Mouse (Mus musculus): ENCODE results near the gene H2al1i. TPM values are rescaled to one million over a fixed set of nuclear protein-coding genes. Genes with fewer than 3 reads are reported as not detected.
"Not testable (repeated sequence)": the region's sequence is repeated elsewhere in the genome, so short reads cannot be mapped to it uniquely, and the experiment has no call there.

H2al1i gene
- not detected in 2 replicates for polyA plus RNA-seq (2012; rRNA removed)

GRCm38 (mm10) chrX:11324359-11324758 is at the start of gene H2al1i:
H2al1i (plus strand) TSS chrX:11324659.
- not testable (repeated sequence) for H3K4me1 ChIP-seq (ENCODE audit: control insufficient read depth, insufficient read depth, insufficient read length, low read length); H3K27ac ChIP-seq (ENCODE audit: insufficient read depth, low read depth, low read length); H3K36me3 ChIP-seq (ENCODE audit: control insufficient read depth, insufficient read depth, low read length); H3K27me3 ChIP-seq (ENCODE audit: control insufficient read depth, insufficient read depth, low read length); H3K4me3 ChIP-seq (ENCODE audit: low read depth, low read length)
- WGBS = no CpG with 5 or more reads among the region's 5 CpGs

- no peak for TF ChIP-seq POLR2A (IDR thresholded peaks at IDR 0.05; ENCODE audit: low read depth, low read length)
- no peak for TF ChIP-seq CTCF (IDR thresholded peaks at IDR 0.05; ENCODE audit: extremely low read depth, insufficient read length, insufficient replicate concordance, low read depth, low read length)
- Histone ChIP-seq H3K4me3 (ENCODE audit: low read depth, low read length) (no peak overlapping the region), H3K36me3 (ENCODE audit: control insufficient read depth, insufficient read depth, low read length) (no peaks in the 10 kb centered on the region), H3K4me1 (ENCODE audit: control insufficient read depth, insufficient read depth, insufficient read length, low read length) (no peaks in the 10 kb centered on the region; the same call in 1 of the 2 replicates), H3K27me3 (ENCODE audit: control insufficient read depth, insufficient read depth, low read length) (no peaks in the 10 kb centered on the region), H3K27ac (ENCODE audit: insufficient read depth, low read depth, low read length) (no peak overlapping the region)
- 33% methylated on average over 6 of the region's 6 CpGs for WGBS
These were observed 47.4 kb upstream of the H2al1i start for GRCm38 (mm10) chrX:11277083-11277482.

- TF ChIP-seq CTCF (IDR thresholded peaks at IDR 0.05; ENCODE audit: extremely low read depth, insufficient read length, insufficient replicate concordance, low read depth, low read length) (no peak), POLR2A (IDR thresholded peaks at IDR 0.05; ENCODE audit: low read depth, low read length) (no peak)
- Histone ChIP-seq H3K4me1 (ENCODE audit: control insufficient read depth, insufficient read depth, insufficient read length, low read length) (no peaks in the 10 kb centered on the region; the same call in 1 of the 2 replicates), H3K36me3 (ENCODE audit: control insufficient read depth, insufficient read depth, low read length) (no peaks in the 10 kb centered on the region), H3K27ac (ENCODE audit: insufficient read depth, low read depth, low read length) (no peak overlapping the region), H3K27me3 (ENCODE audit: control insufficient read depth, insufficient read depth, low read length) (no peaks in the 10 kb centered on the region), H3K4me3 (ENCODE audit: low read depth, low read length) (no peak overlapping the region)
- WGBS = 68% methylated on average over 2 of the region's 2 CpGs
These were observed 43.7 kb upstream of the H2al1i start for GRCm38 (mm10) chrX:11280741-11281140.

- H3K4me3 ChIP-seq (ENCODE audit: low read depth, low read length) = no peak overlapping the region
- H3K36me3 ChIP-seq (ENCODE audit: control insufficient read depth, insufficient read depth, low read length) = no peaks in the 10 kb centered on the region
- no peak overlapping the region for H3K27ac ChIP-seq (ENCODE audit: insufficient read depth, low read depth, low read length)
- no peaks in the 10 kb centered on the region for H3K4me1 ChIP-seq (ENCODE audit: control insufficient read depth, insufficient read depth, insufficient read length, low read length)
- TF ChIP-seq POLR2A (IDR thresholded peaks at IDR 0.05; ENCODE audit: low read depth, low read length) (no peak), CTCF (IDR thresholded peaks at IDR 0.05; ENCODE audit: extremely low read depth, insufficient read length, insufficient replicate concordance, low read depth, low read length) (no peak)
- 32% methylated on average over 14 of the region's 14 CpGs for WGBS
- no peaks in the 10 kb centered on the region for H3K27me3 ChIP-seq (ENCODE audit: control insufficient read depth, insufficient read depth, low read length)
These were observed 36.1 kb upstream of the H2al1i start for GRCm38 (mm10) chrX:11288306-11288882.

GRCm38 (mm10) chrX:11289244-11289643 is 35.2 kb upstream of the H2al1i start:
- 78% methylated on average over 4 of the region's 4 CpGs for WGBS
- Histone ChIP-seq H3K4me1 (ENCODE audit: control insufficient read depth, insufficient read depth, insufficient read length, low read length) (no peaks in the 10 kb centered on the region), H3K27ac (ENCODE audit: insufficient read depth, low read depth, low read length) (no peak overlapping the region)

GRCm38 (mm10) chrX:11298957-11299356 is 25.5 kb upstream of the H2al1i start, which contains the start of gene H2al1a:
H2al1a (plus strand) TSS chrX:11299257.
- not testable (repeated sequence) for H3K27me3 ChIP-seq (ENCODE audit: control insufficient read depth, insufficient read depth, low read length); H3K36me3 ChIP-seq (ENCODE audit: control insufficient read depth, insufficient read depth, low read length); H3K4me1 ChIP-seq (ENCODE audit: control insufficient read depth, insufficient read depth, insufficient read length, low read length); H3K27ac ChIP-seq (ENCODE audit: insufficient read depth, low read depth, low read length); H3K4me3 ChIP-seq (ENCODE audit: low read depth, low read length)
- no CpG with 5 or more reads among the region's 3 CpGs for WGBS

More at GRCm38 (mm10) chrX:11289244-11289643, 35.2 kb upstream of the H2al1i start:
- H3K36me3 ChIP-seq (ENCODE audit: control insufficient read depth, insufficient read depth, low read length) = no peaks in the 10 kb centered on the region
- no peak for TF ChIP-seq POLR2A (IDR thresholded peaks at IDR 0.05; ENCODE audit: low read depth, low read length)
- TF ChIP-seq CTCF (IDR thresholded peaks at IDR 0.05; ENCODE audit: extremely low read depth, insufficient read length, insufficient replicate concordance, low read depth, low read length) = no peak
- no peak overlapping the region for H3K4me3 ChIP-seq (ENCODE audit: low read depth, low read length)
- no peaks in the 10 kb centered on the region for H3K27me3 ChIP-seq (ENCODE audit: control insufficient read depth, insufficient read depth, low read length)

GRCm38 (mm10) chrX:11302132-11302531 is 22.3 kb upstream of the H2al1i start, which contains the start of gene H2al1b:
H2al1b (plus strand) TSS chrX:11302432.
- WGBS = 86% methylated on average over 1 of the region's 3 CpGs
- H3K27me3 ChIP-seq (ENCODE audit: control insufficient read depth, insufficient read depth, low read length); H3K36me3 ChIP-seq (ENCODE audit: control insufficient read depth, insufficient read depth, low read length); H3K4me1 ChIP-seq (ENCODE audit: control insufficient read depth, insufficient read depth, insufficient read length, low read length); H3K4me3 ChIP-seq (ENCODE audit: low read depth, low read length); H3K27ac ChIP-seq (ENCODE audit: insufficient read depth, low read depth, low read length): not testable (repeated sequence)

GRCm38 (mm10) chrX:11305355-11305754 is 19.1 kb upstream of the H2al1i start, which contains the start of gene H2al1c:
H2al1c (plus strand) TSS chrX:11305655.
- not testable (repeated sequence) for H3K4me3 ChIP-seq (ENCODE audit: low read depth, low read length); H3K4me1 ChIP-seq (ENCODE audit: control insufficient read depth, insufficient read depth, insufficient read length, low read length); H3K27ac ChIP-seq (ENCODE audit: insufficient read depth, low read depth, low read length); H3K36me3 ChIP-seq (ENCODE audit: control insufficient read depth, insufficient read depth, low read length); H3K27me3 ChIP-seq (ENCODE audit: control insufficient read depth, insufficient read depth, low read length)
- WGBS = 87% methylated on average over 3 of the region's 6 CpGs

- H3K4me3 ChIP-seq (ENCODE audit: low read depth, low read length); H3K27me3 ChIP-seq (ENCODE audit: control insufficient read depth, insufficient read depth, low read length); H3K4me1 ChIP-seq (ENCODE audit: control insufficient read depth, insufficient read depth, insufficient read length, low read length); H3K27ac ChIP-seq (ENCODE audit: insufficient read depth, low read depth, low read length); H3K36me3 ChIP-seq (ENCODE audit: control insufficient read depth, insufficient read depth, low read length): not testable (repeated sequence)
- WGBS = no CpG with 5 or more reads among the region's 6 CpGs
These were observed 15.9 kb upstream of the H2al1i start, which contains the start of gene H2al1d for GRCm38 (mm10) chrX:11308524-11308923. H2al1d (plus strand) TSS chrX:11308824.

- no CpG with 5 or more reads among the region's 3 CpGs for WGBS
- not testable (repeated sequence) for H3K36me3 ChIP-seq (ENCODE audit: control insufficient read depth, insufficient read depth, low read length); H3K27me3 ChIP-seq (ENCODE audit: control insufficient read depth, insufficient read depth, low read length); H3K4me1 ChIP-seq (ENCODE audit: control insufficient read depth, insufficient read depth, insufficient read length, low read length); H3K4me3 ChIP-seq (ENCODE audit: low read depth, low read length); H3K27ac ChIP-seq (ENCODE audit: insufficient read depth, low read depth, low read length)
These were observed 12.8 kb upstream of the H2al1i start, which contains the start of gene H2al1e for GRCm38 (mm10) chrX:11311634-11312033. H2al1e (plus strand) TSS chrX:11311934.

GRCm38 (mm10) chrX:11314858-11315257 is 9.6 kb upstream of the H2al1i start, which contains the start of gene H2al1f:
H2al1f (plus strand) TSS chrX:11315158.
- H3K36me3 ChIP-seq (ENCODE audit: control insufficient read depth, insufficient read depth, low read length); H3K27ac ChIP-seq (ENCODE audit: insufficient read depth, low read depth, low read length); H3K4me1 ChIP-seq (ENCODE audit: control insufficient read depth, insufficient read depth, insufficient read length, low read length); H3K4me3 ChIP-seq (ENCODE audit: low read depth, low read length); H3K27me3 ChIP-seq (ENCODE audit: control insufficient read depth, insufficient read depth, low read length): not testable (repeated sequence)
- no CpG with 5 or more reads among the region's 6 CpGs for WGBS
